19 mouse cellular contexts compared by ENCODE assay signal in genomic region chr2:84632001-84632400, GRCm38 (mm10). TPM values are rescaled to one million over a fixed set of nuclear protein-coding genes. Genes with fewer than 3 reads are reported as not detected.
DNase-seq lines count a peak whose midpoint lies in the region; ATAC-seq and TF ChIP-seq lines count a peak whose summit lies in the region.
"Had no signal": no experiment of that assay in that cellular context is flagged by ENCODE, and none has a peak within 500 bp of the region (broad histone marks: within the 10 kb centered on the region; RNA-seq: fewer than 3 reads in every experiment).

No protein-coding gene starts in this region.

- 90% methylated on average over 1 of the region's 1 CpGs for whole genome bisulfite sequencing in heart, embryonic 14.5 days
- WGBS in lung, embryonic 14.5 days, result 94% methylated on average over 1 of the region's 1 CpGs
- WGBS in heart, postnatal 0 days, result 89% methylated on average over 1 of the region's 1 CpGs
- 84% methylated on average over 1 of the region's 1 CpGs for WGBS in small intestine, adult 2 months

- no peak overlapping the region for H3K9ac ChIP-seq in heart, embryonic 14.5 days (ENCODE audit: low read length)
- no peak overlapping the region for H3K9ac ChIP-seq in lung, embryonic 14.5 days
- H3K9ac ChIP-seq in heart, postnatal 0 days (replicated peaks; ENCODE audit: low read depth, low read length), result no peak overlapping the region
- H3K9ac ChIP-seq: embryonic facial prominence, embryonic 12.5 days; limb, embryonic 12.5 days had no signal

- H3K27ac ChIP-seq in heart, embryonic 14.5 days (replicated peaks in 1 of 2; ENCODE audit: control insufficient read depth in 1 of 2, insufficient read depth in 1 of 2, low read depth in 2 of 2, low read length in 2 of 2), result peak overlapping the region; percentile 91 to 95; a peak in 3 of 4 replicates
- peak overlapping the region; percentile 71; the same call in 1 of the 2 replicates for H3K27ac ChIP-seq in lung, embryonic 14.5 days (ENCODE audit: low read depth)
- peak overlapping the region; percentile 97 for H3K27ac ChIP-seq in heart, postnatal 0 days (ENCODE audit: low read depth)
- peak overlapping the region; percentile 98; the same call in 1 of the 2 replicates for H3K27ac ChIP-seq in small intestine, adult 2 months (ENCODE audit: insufficient read depth, low read depth, low read length)
- H3K27ac ChIP-seq: limb, embryonic 12.5 days had no signal

- DNase-seq in heart, adult 8-10 months (ENCODE audit: low spot score), result no peak
- no peak for DNase-seq in lung, embryonic 14.5 days
- no peak for DNase-seq in lung, postnatal 25 days (ENCODE audit: low spot score)
- DNase-seq in heart, postnatal 0 days (ENCODE audit: low spot score), result no peak
- no peak for DNase-seq in adrenal gland, postnatal 25 days
- DNase-seq: adrenal gland, adult 2 months; cerebellum, adult 2 months; lung, adult 18-20 months; right cerebral cortex, postnatal 4 days; thymus, postnatal 25 days had no signal

- peaks cover 7% of the 10 kb centered on the region for H3K36me3 ChIP-seq in heart, embryonic 14.5 days (ENCODE audit: control insufficient read depth, insufficient read depth, low read length)
- 0 out of 2 replicates have a peak, but pooled peaks cover 16% of the 10 kb centered on the region for H3K36me3 ChIP-seq in lung, embryonic 14.5 days (ENCODE audit: insufficient read depth)
- H3K36me3 ChIP-seq in heart, postnatal 0 days (replicated peaks; ENCODE audit: control insufficient read depth, insufficient read depth, low read length), result 0 out of 2 replicates have a peak, but pooled peaks cover 4% of the 10 kb centered on the region
- H3K36me3 ChIP-seq in small intestine, adult 2 months (ENCODE audit: control insufficient read depth, insufficient read depth, low read length), result peaks cover 12% of the 10 kb centered on the region
- H3K36me3 ChIP-seq: embryonic facial prominence, embryonic 12.5 days had no signal

- TF ChIP-seq EP300 in heart, postnatal 0 days (IDR thresholded peaks at IDR 0.05; ENCODE audit: low read depth), result no peak

- peaks cover 31 to 74% of the 10 kb centered on the region in 2 experiments for H3K4me1 ChIP-seq in heart, embryonic 14.5 days (ENCODE audit: control insufficient read depth in 2 of 2, insufficient read depth in 2 of 2, low read length in 2 of 2)
- H3K4me1 ChIP-seq in lung, embryonic 14.5 days (ENCODE audit: insufficient read depth), result peaks cover 41% of the 10 kb centered on the region
- H3K4me1 ChIP-seq in heart, postnatal 0 days (ENCODE audit: control insufficient read depth, insufficient read depth), result peaks cover 65% of the 10 kb centered on the region
- peaks cover 31% of the 10 kb centered on the region; the same call in 1 of the 2 replicates for H3K4me1 ChIP-seq in small intestine, adult 2 months (ENCODE audit: control insufficient read depth, insufficient read depth, insufficient read length, low read length)

- H3K27me3 ChIP-seq in heart, embryonic 14.5 days (ENCODE audit: control insufficient read depth, insufficient read depth, low read length), result no peaks in the 10 kb centered on the region
- no peaks in the 10 kb centered on the region for H3K27me3 ChIP-seq in lung, embryonic 14.5 days (ENCODE audit: insufficient read depth, low read length)
- H3K27me3 ChIP-seq in heart, postnatal 0 days (ENCODE audit: control insufficient read depth, insufficient read depth, low read length), result no peaks in the 10 kb centered on the region
- no peaks in the 10 kb centered on the region for H3K27me3 ChIP-seq in small intestine, adult 2 months (ENCODE audit: control insufficient read depth, insufficient read depth, low read length)
- H3K27me3 ChIP-seq: embryonic facial prominence, embryonic 12.5 days; limb, embryonic 12.5 days had no signal

- no peak overlapping the region for H3K4me3 ChIP-seq in heart, embryonic 14.5 days (ENCODE audit: control insufficient read depth in 1 of 2, insufficient read depth in 1 of 2, low read depth in 1 of 2, low read length in 2 of 2)
- H3K4me3 ChIP-seq in lung, embryonic 14.5 days (ENCODE audit: low read depth, low read length), result no peak overlapping the region
- no peak overlapping the region for H3K4me3 ChIP-seq in heart, postnatal 0 days (ENCODE audit: low read depth, low read length)
- H3K4me3 ChIP-seq in small intestine, adult 2 months (ENCODE audit: low read depth, low read length), result no peak overlapping the region
- H3K4me3 ChIP-seq: embryonic facial prominence, embryonic 12.5 days; left cerebral cortex, adult 2 months; limb, embryonic 12.5 days had no signal

- TF ChIP-seq POLR2A in small intestine, adult 2 months (IDR thresholded peaks at IDR 0.05; ENCODE audit: low read depth, low read length), result no peak

- peak overlapping the region; percentile 60; the same call in 1 of the 2 replicates for H3K4me2 ChIP-seq in heart, embryonic 14.5 days (ENCODE audit: low read length)
- H3K4me2 ChIP-seq in lung, embryonic 14.5 days, result no peak overlapping the region
- H3K4me2 ChIP-seq in heart, postnatal 0 days (ENCODE audit: low read depth, low read length), result no peak overlapping the region
- H3K4me2 ChIP-seq: embryonic facial prominence, embryonic 12.5 days; limb, embryonic 12.5 days had no signal

- ATAC-seq in heart, embryonic 14.5 days (ENCODE audit: insufficient number of reproducible peaks, insufficient read depth, low FRiP score, low read depth), result no peak
- no peak for ATAC-seq in lung, embryonic 14.5 days (ENCODE audit: insufficient read depth)
- ATAC-seq in heart, postnatal 0 days (ENCODE audit: insufficient read depth, low read depth), result no peak

- H3K9me3 ChIP-seq in heart, embryonic 14.5 days (ENCODE audit: control insufficient read depth, low read length), result no peaks in the 10 kb centered on the region
- no peaks in the 10 kb centered on the region for H3K9me3 ChIP-seq in lung, embryonic 14.5 days (ENCODE audit: low read depth, low read length)
- no peaks in the 10 kb centered on the region for H3K9me3 ChIP-seq in heart, postnatal 0 days (replicated peaks; ENCODE audit: control insufficient read depth, low read length)
- H3K9me3 ChIP-seq: embryonic facial prominence, embryonic 12.5 days; limb, embryonic 12.5 days had no signal

- no peak for TF ChIP-seq CTCF in lung, embryonic 14.5 days (IDR thresholded peaks at IDR 0.05; ENCODE audit: low read depth)
- no peak for TF ChIP-seq CTCF in heart, postnatal 0 days (IDR thresholded peaks at IDR 0.05; ENCODE audit: low read depth)
- no peak for TF ChIP-seq CTCF in small intestine, adult 2 months (IDR thresholded peaks at IDR 0.05; ENCODE audit: extremely low read depth, insufficient read length, insufficient replicate concordance, low read depth, low read length)

RNA-seq across cellular contexts. Expression of gene Ctnnd1, which starts 18.6 kb away (rescaled TPM):
- polyA plus RNA-seq in heart, embryonic 14.5 days (2014; fragmentation: Nextera tagmentation; extraction: Ambion mirVana), result 65.2 and 68.5 TPM in 2 replicates
- total RNA-seq in heart, adult 8-10 months (2022), result 10 to 100 TPM; 47.1 to 62.3 (median 51.3) TPM
- polyA plus RNA-seq in lung, embryonic 14.5 days (2014; fragmentation: Nextera tagmentation; extraction: Ambion mirVana), result 59.9 and 63.3 TPM in 2 replicates
- 121 and 156 TPM in 2 replicates for total RNA-seq in heart, postnatal 0 days (2014; rRNA removed; ENCODE audit: low replicate concordance)
- polyA plus RNA-seq in heart, postnatal 0 days (2015; fragmentation: Nextera tagmentation; extraction: Ambion mirVana), result 26.5 and 29.8 TPM in 2 replicates
- polyA plus RNA-seq in small intestine, adult 2 months (2012; rRNA removed), result 29.0 and 80.2 TPM in 2 replicates
- 130 and 154 TPM in 2 replicates for total RNA-seq in adrenal gland, postnatal 25 days (2021)

RNA-seq across cellular contexts. Expression of gene Btbd18, which starts 26.9 kb away (rescaled TPM):
- polyA plus RNA-seq in heart, embryonic 14.5 days (2014; fragmentation: Nextera tagmentation; extraction: Ambion mirVana), result 0.11 and 0.15 TPM in 2 replicates
- not detected for total RNA-seq in heart, adult 8-10 months (2022)
- 0.22 and 0.39 TPM in 2 replicates for polyA plus RNA-seq in lung, embryonic 14.5 days (2014; fragmentation: Nextera tagmentation; extraction: Ambion mirVana)
- total RNA-seq in heart, postnatal 0 days (2014; rRNA removed; ENCODE audit: low replicate concordance), result not detected in 2 replicates
- 0.05 and 0.08 TPM in 2 replicates for polyA plus RNA-seq in heart, postnatal 0 days (2015; fragmentation: Nextera tagmentation; extraction: Ambion mirVana)
- polyA plus RNA-seq in small intestine, adult 2 months (2012; rRNA removed), result not detected in 2 replicates
- total RNA-seq in adrenal gland, postnatal 25 days (2021), result 0.18 and 0.38 TPM in 2 replicates
- total RNA-seq: common myeloid progenitor, adult 5-6 weeks; granulocyte monocyte progenitor cell, adult 5-6 weeks; left cerebral cortex, adult 2 months had no signal
- polyA plus RNA-seq: brain, embryonic 14.5 days; cerebellum, adult 2 months; frontal cortex, adult 2 months had no signal

RNA-seq across cellular contexts. Expression of gene Selenoh, which starts 38.6 kb away (rescaled TPM):
- polyA plus RNA-seq in heart, embryonic 14.5 days (2014; fragmentation: Nextera tagmentation; extraction: Ambion mirVana), result 248 and 271 TPM in 2 replicates
- total RNA-seq in heart, adult 8-10 months (2022), result 10 to 100 TPM; 24.0 to 25.9 (median 24.0) TPM
- polyA plus RNA-seq in lung, embryonic 14.5 days (2014; fragmentation: Nextera tagmentation; extraction: Ambion mirVana), result 419 and 427 TPM in 2 replicates
- total RNA-seq in heart, postnatal 0 days (2014; rRNA removed; ENCODE audit: low replicate concordance), result 240 and 350 TPM in 2 replicates
- polyA plus RNA-seq in heart, postnatal 0 days (2015; fragmentation: Nextera tagmentation; extraction: Ambion mirVana), result 137 and 149 TPM in 2 replicates
- polyA plus RNA-seq in small intestine, adult 2 months (2012; rRNA removed), result 42.8 and 47.3 TPM in 2 replicates
- 36.4 and 54.0 TPM in 2 replicates for total RNA-seq in adrenal gland, postnatal 25 days (2021)

RNA-seq across cellular contexts. Expression of gene Gm28635, which starts 45.8 kb away (rescaled TPM):
- polyA plus RNA-seq in heart, embryonic 14.5 days (2014; fragmentation: Nextera tagmentation; extraction: Ambion mirVana), result not detected in 2 replicates
- 1 to 10 TPM; 2.7 to 9.6 (median 4.9) TPM for total RNA-seq in heart, adult 8-10 months (2022)
- polyA plus RNA-seq in lung, embryonic 14.5 days (2014; fragmentation: Nextera tagmentation; extraction: Ambion mirVana), result not detected in 2 replicates
- not detected in 2 replicates for total RNA-seq in heart, postnatal 0 days (2014; rRNA removed; ENCODE audit: low replicate concordance)
- not detected in 2 replicates for polyA plus RNA-seq in heart, postnatal 0 days (2015; fragmentation: Nextera tagmentation; extraction: Ambion mirVana)
- polyA plus RNA-seq in small intestine, adult 2 months (2012; rRNA removed), result not detected in 2 replicates
- not detected in 2 replicates for total RNA-seq in adrenal gland, postnatal 25 days (2021)
- total RNA-seq: adrenal gland, adult 2 months; granulocyte monocyte progenitor cell, adult 5-6 weeks had no signal
- polyA plus RNA-seq: adrenal gland, adult 2 months; embryonic facial prominence, embryonic 12.5 days; frontal cortex, adult 2 months; limb, embryonic 12.5 days had no signal

RNA-seq across cellular contexts. Expression of gene Med19, which starts 46.2 kb away (rescaled TPM):
- 26.6 and 28.2 TPM in 2 replicates for polyA plus RNA-seq in heart, embryonic 14.5 days (2014; fragmentation: Nextera tagmentation; extraction: Ambion mirVana)
- total RNA-seq in heart, adult 8-10 months (2022), result 10 to 100 TPM; 11.5 to 13.4 (median 12.8) TPM
- polyA plus RNA-seq in lung, embryonic 14.5 days (2014; fragmentation: Nextera tagmentation; extraction: Ambion mirVana), result 44.8 and 45.4 TPM in 2 replicates
- total RNA-seq in heart, postnatal 0 days (2014; rRNA removed; ENCODE audit: low replicate concordance), result 8.1 and 41.5 TPM in 2 replicates
- 15.9 and 17.0 TPM in 2 replicates for polyA plus RNA-seq in heart, postnatal 0 days (2015; fragmentation: Nextera tagmentation; extraction: Ambion mirVana)
- 2.7 and 5.1 TPM in 2 replicates for polyA plus RNA-seq in small intestine, adult 2 months (2012; rRNA removed)
- 23.0 and 26.8 TPM in 2 replicates for total RNA-seq in adrenal gland, postnatal 25 days (2021)
